ENCODE assay signal across 8 mouse cellular contexts in the genomic region with DNA sequence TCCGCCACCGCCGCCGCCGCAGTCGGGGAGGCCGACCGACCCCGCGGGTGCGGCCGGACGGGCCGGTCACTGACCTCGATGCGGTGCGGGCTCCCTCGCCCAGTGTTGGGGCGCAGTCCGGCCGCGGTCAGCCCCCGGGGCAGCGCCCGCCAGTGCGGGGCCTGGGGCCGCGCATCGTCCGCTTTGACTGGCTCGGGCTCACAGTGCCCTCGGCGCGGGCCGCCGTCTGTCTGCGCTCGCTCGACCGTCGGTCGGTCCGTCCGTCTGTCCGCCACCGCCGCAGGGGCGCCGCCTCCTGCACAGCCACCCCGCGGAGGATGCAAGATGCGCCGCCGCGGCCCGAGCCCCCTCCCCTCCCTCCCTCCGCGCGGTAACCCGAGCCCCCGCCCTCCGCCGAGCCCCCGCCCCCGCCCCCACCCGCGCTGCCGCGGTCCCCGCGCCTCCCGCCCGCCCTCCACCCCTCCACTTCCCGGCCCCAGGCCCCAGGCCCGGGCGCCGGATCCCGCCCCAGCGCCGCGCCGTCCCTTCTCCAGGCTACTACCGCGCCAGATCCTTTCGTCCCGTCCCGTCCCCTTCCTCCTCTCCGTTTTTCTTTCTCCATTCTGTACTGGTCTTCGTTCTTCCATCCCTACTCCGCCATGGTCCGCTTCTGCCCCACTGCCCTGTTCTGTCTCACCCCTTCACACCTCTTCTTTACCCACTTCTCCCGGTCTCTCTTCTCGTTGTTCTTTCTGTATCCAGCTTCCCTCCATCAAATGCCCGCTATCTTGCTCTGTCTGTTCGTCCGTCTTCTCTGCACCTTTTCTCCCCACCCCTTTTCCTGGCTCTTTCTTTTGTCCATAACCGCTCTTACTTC. TPM values are rescaled to one million over a fixed set of nuclear protein-coding genes. Genes with fewer than 3 reads are reported as not detected.
DNase-seq lines count a peak whose midpoint lies in the region; ATAC-seq and TF ChIP-seq lines count a peak whose summit lies in the region.

A gene (minus strand): TSS at position 370 of the 856 bp plus-strand sequence.

- H3K4me1 ChIP-seq in cortical plate, adult 2 months (ENCODE audit: control insufficient read depth, insufficient read depth, low read length): peaks cover 2% of the 10 kb centered on the region; the same call in 1 of the 2 replicates
- 0 out of 2 replicates have a peak, but pooled peaks cover 3% of the 10 kb centered on the region for H3K4me1 ChIP-seq in intestine, postnatal 0 days (replicated peaks; ENCODE audit: control insufficient read depth, insufficient read depth, low read length)
- peaks cover 27% of the 10 kb centered on the region for H3K4me1 ChIP-seq in megakaryocyte, embryonic 14.5 days

- peak within 1 kb of the TSS; percentile 78 for H3K9ac ChIP-seq in intestine, postnatal 0 days (ENCODE audit: low read depth, low read length)

- no peaks in the 10 kb centered on the region for H3K9me3 ChIP-seq in intestine, postnatal 0 days (ENCODE audit: control insufficient read depth)
- peaks cover 3% of the 10 kb centered on the region; the same call in 1 of the 2 replicates for H3K9me3 ChIP-seq in megakaryocyte, embryonic 14.5 days

- peaks cover 10% of the 10 kb centered on the region; the same call in 1 of the 2 replicates for H3K27me3 ChIP-seq in intestine, postnatal 0 days (replicated peaks; ENCODE audit: control insufficient read depth, insufficient read depth, low read length)
- H3K27me3 ChIP-seq in megakaryocyte, embryonic 14.5 days (replicated peaks): peaks cover 91% of the 10 kb centered on the region

- H3K4me2 ChIP-seq in intestine, postnatal 0 days (replicated peaks; ENCODE audit: low read depth): peak within 1 kb of the TSS; percentile 64

- no peak for DNase-seq in left cerebral cortex, postnatal 25 days (ENCODE audit: low spot score in 2 of 2)
- no peak for DNase-seq in left cerebral cortex, postnatal 36 days (ENCODE audit: low spot score in 2 of 2)
- peak; percentile 40 for DNase-seq in forelimb bud, embryonic 11.5 days (ENCODE audit: low read depth, low spot score)
- no peak for DNase-seq in urinary bladder, adult 2 months (ENCODE audit: low spot score)

- ATAC-seq in intestine, postnatal 0 days: peak; percentile 45; the same call in 1 of the 2 replicates
- no peak for ATAC-seq in erythroid progenitor cell, adult 5-6 weeks (replicated peaks; ENCODE audit: low FRiP score, poor library complexity, severe bottlenecking)

- intact Hi-C loops in left cerebral cortex, postnatal 25 days (cut with DNase I): no loop called here
- intact Hi-C loops in left cerebral cortex, postnatal 36 days (cut with DNase I): no loop called here

- WGBS in intestine, postnatal 0 days: 1% methylated on average over 61 of the region's 97 CpGs

- H3K4me3 ChIP-seq in cortical plate, adult 2 months (ENCODE audit: insufficient read depth, low read length): peak within 1 kb of the TSS; percentile 41
- peak within 1 kb of the TSS; percentile 67 for H3K4me3 ChIP-seq in intestine, postnatal 0 days (ENCODE audit: low read depth, low read length)
- peak within 1 kb of the TSS; percentile 87 for H3K4me3 ChIP-seq in megakaryocyte, embryonic 14.5 days (replicated peaks)

- no peak for TF ChIP-seq POLR2A in cortical plate, adult 2 months (IDR thresholded peaks at IDR 0.05; ENCODE audit: extremely low read depth, insufficient read depth, low read length)

- H3K36me3 ChIP-seq in intestine, postnatal 0 days (ENCODE audit: control insufficient read depth, insufficient read depth): no peaks in the 10 kb centered on the region; the same call in 1 of the 2 replicates
- H3K36me3 ChIP-seq in megakaryocyte, embryonic 14.5 days (replicated peaks; ENCODE audit: low read length): no peaks in the 10 kb centered on the region

- peak within 1 kb of the TSS; percentile 68; the same call in 1 of the 2 replicates for H3K27ac ChIP-seq in cortical plate, adult 2 months (ENCODE audit: insufficient read depth, low read length)
- peak within 1 kb of the TSS; percentile 66 for H3K27ac ChIP-seq in intestine, postnatal 0 days (ENCODE audit: low read depth, low read length)

- TF ChIP-seq CTCF in cortical plate, adult 2 months (IDR thresholded peaks at IDR 0.05; ENCODE audit: extremely low read depth, insufficient read depth, low read length): no peak
- no peak for TF ChIP-seq CTCF in intestine, postnatal 0 days (IDR thresholded peaks at IDR 0.05; ENCODE audit: low read depth)

RNA-seq across cellular contexts. Expression of the gene that starts here (rescaled TPM):
- 10 to 100 TPM; 10.9 to 11.3 TPM for total RNA-seq in left cerebral cortex, postnatal 25 days (2021)
- total RNA-seq in left cerebral cortex, postnatal 36 days (2021): 10 to 100 TPM in 1 of 2 experiments, 1 to 10 TPM in 1; 8.6 to 11.5 TPM
- polyA plus RNA-seq in cortical plate, adult 2 months (2012; rRNA removed): 4.2 and 5.2 TPM in 2 replicates
- polyA plus RNA-seq in intestine, postnatal 0 days (2015; fragmentation: Nextera tagmentation; extraction: Ambion mirVana): 2.2 and 2.4 TPM in 2 replicates
- 0.27 and 0.74 TPM in 2 replicates for polyA plus RNA-seq in megakaryocyte, embryonic 14.5 days (2012; ENCODE audit: insufficient read depth, low replicate concordance)
- not detected in 2 replicates for total RNA-seq in erythroid progenitor cell, adult 5-6 weeks (2015; ENCODE audit: low replicate concordance)
- total RNA-seq in erythroid progenitor cell, adult 5-6 weeks (2017; ENCODE audit: low replicate concordance): not detected in 2 replicates
- 4.4 and 7.4 TPM in 2 replicates for polyA plus RNA-seq in urinary bladder, adult 2 months (2012; rRNA removed)

Comparison
In these comparisons a context has a peak if more than half of its experiments do, and no peak if none do; other contexts are left out.
1. RNA of the gene that starts here (total RNA-seq): 8.6 to 11.5 TPM in left cerebral cortex, postnatal 36 days and 10.9 to 11.3 TPM in left cerebral cortex, postnatal 25 days; not detected in erythroid progenitor cell, adult 5-6 weeks; every median in the first group is over 4 times any median in the second.
2. Peak in every context shown above with its lines, with median percentiles within 50 percentile points of each other: H3K4me3 ChIP-seq.